Mouse (Mus musculus) testis, adult 2 months (tissue): Measurements from ENCODE around the gene Wars.

Experiments used
- CTCF ChIP-seq: fragments of 200-500 bp; IDR thresholded peaks from 2 replicates; pipeline ENCODE4 v1.5.1; 2012; ENCODE audit warnings: low read depth, mild to moderate bottlenecking, inconsistent platforms, low read length, moderate library complexity; ENCODE audit not compliant: control insufficient read depth, insufficient read depth, insufficient replicate concordance
- POLR2A ChIP-seq: fragments of 200-500 bp; IDR thresholded peaks from 2 replicates; pipeline ENCODE4 v1.6.1; 2012; ENCODE audit warnings: low read depth, mild to moderate bottlenecking, inconsistent platforms, low read length, moderate library complexity; ENCODE audit not compliant: control insufficient read depth

DNA sequence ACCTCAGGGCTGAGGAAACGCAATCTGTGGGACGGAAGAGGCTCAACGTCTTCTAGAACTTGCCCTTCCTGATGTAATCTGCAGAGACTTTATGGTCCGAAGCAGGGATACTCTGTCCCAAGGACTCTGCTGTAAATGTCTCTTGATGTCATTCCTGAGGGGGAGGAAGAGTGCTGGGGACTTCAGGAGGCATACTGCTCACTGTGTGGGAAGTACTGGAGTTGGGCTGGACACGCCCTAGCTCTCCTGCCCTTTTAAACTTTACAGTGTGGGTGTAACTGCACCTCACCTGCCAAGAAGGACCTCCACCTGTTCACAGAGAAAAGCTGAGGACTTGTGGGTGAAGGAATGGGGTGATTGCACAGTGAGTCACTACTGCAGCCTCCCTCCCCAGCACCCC is 13.4 kb downstream of the Wars start:
- TF ChIP-seq POLR2A (no peak), CTCF (no peak)
